Mouse (Mus musculus) stomach, embryonic 15.5 days (tissue): ENCODE results near the gene Tigd4. TPM values are rescaled to one million over a fixed set of nuclear protein-coding genes. Genes with fewer than 3 reads are reported as not detected.

ENCODE experiments used
- ATAC-seq: fragments of 200-750 bp; cut with Nextera tagmentation; 2 replicates; pipeline ENCODE4 v1.8.0; 2017; ENCODE audit warnings: low read depth, moderate number of reproducible peaks, moderate TSS enrichment; ENCODE audit not compliant: insufficient read depth, low FRiP score
- H3K27ac ChIP-seq: fragments of 300-500 bp; sonication (generic); 2 replicates; pipeline ENCODE4 v1.5.1; 2015; ENCODE audit warnings: mild to moderate bottlenecking, inconsistent platforms
- H3K27me3 ChIP-seq: fragments of 300-500 bp; sonication (generic); replicated peaks from 2 replicates; pipeline ENCODE4 v1.6.1; 2015; ENCODE audit warnings: inconsistent platforms
- H3K36me3 ChIP-seq: fragments of 300-500 bp; sonication (generic); 2 replicates; pipeline ENCODE4 v1.6.1; 2015; ENCODE audit warnings: inconsistent platforms
- H3K4me1 ChIP-seq: fragments of 300-500 bp; sonication (generic); 2 replicates; pipeline ENCODE4 v1.6.1; 2015; ENCODE audit warnings: inconsistent platforms
- H3K4me2 ChIP-seq: fragments of 300-500 bp; sonication (generic); 2 replicates; pipeline ENCODE4 v1.6.1; 2015; ENCODE audit warnings: mild to moderate bottlenecking, inconsistent platforms
- H3K4me3 ChIP-seq: fragments of 300-500 bp; sonication (generic); replicated peaks from 2 replicates; pipeline ENCODE4 v1.5.1; 2015; ENCODE audit warnings: inconsistent platforms
- H3K9ac ChIP-seq: fragments of 300-500 bp; sonication (generic); 2 replicates; pipeline ENCODE4 v1.6.1; 2015; ENCODE audit warnings: inconsistent platforms
- H3K9me3 ChIP-seq: fragments of 300-500 bp; sonication (generic); 2 replicates; pipeline ENCODE4 v1.6.1; 2016; ENCODE audit warnings: inconsistent platforms
- WGBS: fragments of 180-500 bp; shearing (Covaris S2); methylation state at CpG from one replicate; pipeline ENCODE4 v1.1.7; 2015; 5-methylcytosine and 5-hydroxymethylcytosine counted together
- polyA plus RNA-seq: library from polyadenylated mRNA; unstranded; fragments of >200 nt; fragmentation: Nextera tagmentation; extraction: Ambion mirVana; gene quantifications from 2 replicates; pipeline ENCODE4 v1.2.1, GENCODE M21; 2015

Tigd4 gene
- polyA plus RNA-seq, 1 experiment from 2014 or later = 0.21 TPM

GRCm38 (mm10) chr3:84615856-84616225 is 22.5 kb downstream of the Tigd4 start:
- no peaks in the 10 kb centered on the region for H3K36me3 ChIP-seq
- H3K4me2 ChIP-seq = no peak overlapping the region
- no peak overlapping the region for H3K27ac ChIP-seq
- no peaks in the 10 kb centered on the region for H3K9me3 ChIP-seq
- no peak overlapping the region for H3K4me3 ChIP-seq
- H3K27me3 ChIP-seq = no peaks in the 10 kb centered on the region
- 41% methylated on average over 7 of the region's 7 CpGs for WGBS
- no peak overlapping the region for H3K9ac ChIP-seq
- ATAC-seq = no peak
- no peaks in the 10 kb centered on the region for H3K4me1 ChIP-seq

GRCm38 (mm10) chr3:84618627-84619026 is 25.3 kb downstream of the Tigd4 start:
- Histone ChIP-seq H3K36me3 (no peaks in the 10 kb centered on the region), H3K4me3 (no peak overlapping the region), H3K9me3 (no peaks in the 10 kb centered on the region), H3K4me1 (no peaks in the 10 kb centered on the region), H3K27ac (no peak overlapping the region), H3K9ac (no peak overlapping the region), H3K27me3 (no peaks in the 10 kb centered on the region), H3K4me2 (no peak overlapping the region)
- WGBS = 72% methylated on average over 2 of the region's 2 CpGs
- no peak for ATAC-seq

GRCm38 (mm10) chr3:84619056-84619455 is 25.7 kb downstream of the Tigd4 start:
- no peak for ATAC-seq

GRCm38 (mm10) chr3:84619725-84620124 is 26.4 kb downstream of the Tigd4 start:
- Histone ChIP-seq H3K36me3 (no peaks in the 10 kb centered on the region), H3K4me2 (no peak overlapping the region), H3K4me3 (no peak overlapping the region), H3K27me3 (no peaks in the 10 kb centered on the region), H3K9ac (no peak overlapping the region), H3K4me1 (no peaks in the 10 kb centered on the region), H3K27ac (no peak overlapping the region), H3K9me3 (no peaks in the 10 kb centered on the region)
- no peak for ATAC-seq
- 79% methylated on average over 6 of the region's 6 CpGs for WGBS

More at GRCm38 (mm10) chr3:84619056-84619455, 25.7 kb downstream of the Tigd4 start:
- Histone ChIP-seq H3K9ac (no peak overlapping the region), H3K4me1 (no peaks in the 10 kb centered on the region), H3K4me2 (no peak overlapping the region), H3K27ac (no peak overlapping the region), H3K27me3 (no peaks in the 10 kb centered on the region), H3K4me3 (no peak overlapping the region), H3K36me3 (no peaks in the 10 kb centered on the region), H3K9me3 (no peaks in the 10 kb centered on the region)
- 87% methylated on average over 7 of the region's 7 CpGs for WGBS

- WGBS = 39% methylated on average over 3 of the region's 3 CpGs
- Histone ChIP-seq H3K27me3 (no peaks in the 10 kb centered on the region), H3K9ac (no peak overlapping the region), H3K4me3 (no peak overlapping the region), H3K4me2 (no peak overlapping the region), H3K4me1 (peaks cover 3% of the 10 kb centered on the region; the same call in 1 of the 2 replicates), H3K27ac (no peak overlapping the region), H3K36me3 (no peaks in the 10 kb centered on the region), H3K9me3 (no peaks in the 10 kb centered on the region)
- no peak for ATAC-seq
These were observed 28.7 kb downstream of the Tigd4 start for GRCm38 (mm10) chr3:84622026-84622425.

GRCm38 (mm10) chr3:84631586-84631985 is 38.2 kb downstream of the Tigd4 start:
- no peaks in the 10 kb centered on the region for H3K9me3 ChIP-seq
- H3K4me3 ChIP-seq = no peak overlapping the region
- no peak overlapping the region for H3K27ac ChIP-seq
- no peak overlapping the region for H3K9ac ChIP-seq
- ATAC-seq = no peak
- no peaks in the 10 kb centered on the region for H3K36me3 ChIP-seq
- 94% methylated on average over 9 of the region's 9 CpGs for WGBS
- no peak overlapping the region for H3K4me2 ChIP-seq
- H3K4me1 ChIP-seq = no peaks in the 10 kb centered on the region
- no peaks in the 10 kb centered on the region for H3K27me3 ChIP-seq

GRCm38 (mm10) chr3:84637095-84637494 is 43.7 kb downstream of the Tigd4 start:
- Histone ChIP-seq H3K9ac (no peak overlapping the region), H3K4me1 (0 out of 2 replicates have a peak, but pooled peaks cover 2% of the 10 kb centered on the region), H3K36me3 (no peaks in the 10 kb centered on the region), H3K27ac (no peak overlapping the region), H3K9me3 (no peaks in the 10 kb centered on the region), H3K4me2 (no peak overlapping the region), H3K27me3 (no peaks in the 10 kb centered on the region), H3K4me3 (no peak overlapping the region)
- WGBS = 67% methylated on average over 6 of the region's 6 CpGs
- no peak for ATAC-seq

- ATAC-seq = peak; percentile 82
- no peaks in the 10 kb centered on the region for H3K36me3 ChIP-seq
- H3K9me3 ChIP-seq = no peaks in the 10 kb centered on the region
- no peaks in the 10 kb centered on the region for H3K27me3 ChIP-seq
- H3K4me2 ChIP-seq = no peak overlapping the region
- 0 out of 2 replicates have a peak, but pooled peaks cover 2% of the 10 kb centered on the region for H3K4me1 ChIP-seq
- 52% methylated on average over 12 of the region's 12 CpGs for WGBS
- H3K27ac ChIP-seq = peak overlapping the region; percentile 75
- H3K9ac ChIP-seq = no peak overlapping the region
- H3K4me3 ChIP-seq = no peak overlapping the region
These were observed 44.7 kb downstream of the Tigd4 start for GRCm38 (mm10) chr3:84637890-84638578.

GRCm38 (mm10) chr3:84638858-84639257 is 45.5 kb downstream of the Tigd4 start:
- ATAC-seq = peak; percentile 86
- H3K27ac ChIP-seq = peak overlapping the region; percentile 75; the same call in 1 of the 2 replicates
- no peak overlapping the region for H3K4me3 ChIP-seq
- 0 out of 2 replicates have a peak, but pooled peaks cover 2% of the 10 kb centered on the region for H3K4me1 ChIP-seq
- no peak overlapping the region for H3K4me2 ChIP-seq
- WGBS = 61% methylated on average over 4 of the region's 4 CpGs
- H3K9ac ChIP-seq = no peak overlapping the region
- no peaks in the 10 kb centered on the region for H3K36me3 ChIP-seq
- no peaks in the 10 kb centered on the region for H3K27me3 ChIP-seq
- H3K9me3 ChIP-seq = no peaks in the 10 kb centered on the region

- Histone ChIP-seq H3K4me3 (no peak overlapping the region), H3K27ac (no peak overlapping the region; the same call in 1 of the 2 replicates), H3K9me3 (no peaks in the 10 kb centered on the region), H3K4me1 (0 out of 2 replicates have a peak, but pooled peaks cover 2% of the 10 kb centered on the region), H3K27me3 (no peaks in the 10 kb centered on the region), H3K9ac (no peak overlapping the region), H3K4me2 (no peak overlapping the region), H3K36me3 (no peaks in the 10 kb centered on the region)
- WGBS = 43% methylated on average over 11 of the region's 11 CpGs
- no peak for ATAC-seq
These were observed 46.6 kb downstream of the Tigd4 start for GRCm38 (mm10) chr3:84639767-84640500.

GRCm38 (mm10) chr3:84640536-84640935 is 47.2 kb downstream of the Tigd4 start:
- ATAC-seq = no peak
- H3K9ac ChIP-seq = no peak overlapping the region
- no peak overlapping the region for H3K4me2 ChIP-seq
- no peak overlapping the region for H3K4me3 ChIP-seq
- H3K36me3 ChIP-seq = no peaks in the 10 kb centered on the region
- 48% methylated on average over 6 of the region's 6 CpGs for WGBS
- H3K27me3 ChIP-seq = no peaks in the 10 kb centered on the region
- no peaks in the 10 kb centered on the region for H3K9me3 ChIP-seq
- no peak overlapping the region for H3K27ac ChIP-seq
- H3K4me1 ChIP-seq = 0 out of 2 replicates have a peak, but pooled peaks cover 2% of the 10 kb centered on the region

GRCm38 (mm10) chr3:84641391-84641790 is 48.0 kb downstream of the Tigd4 start:
- Histone ChIP-seq H3K27me3 (no peaks in the 10 kb centered on the region), H3K36me3 (no peaks in the 10 kb centered on the region), H3K27ac (no peak overlapping the region), H3K9ac (no peak overlapping the region), H3K4me3 (no peak overlapping the region), H3K4me2 (no peak overlapping the region), H3K9me3 (no peaks in the 10 kb centered on the region), H3K4me1 (0 out of 2 replicates have a peak, but pooled peaks cover 2% of the 10 kb centered on the region)
- 82% methylated on average over 2 of the region's 2 CpGs for WGBS
- no peak for ATAC-seq
